Mouse (Mus musculus) heart, embryonic 14.5 days (tissue): Measurements from ENCODE around the gene Ikzf2. TPM values are rescaled to one million over a fixed set of nuclear protein-coding genes. Genes with fewer than 3 reads are reported as not detected.

ENCODE experiments used
- ATAC-seq: fragments of 200-750 bp; cut with Nextera tagmentation; 2 replicates; pipeline ENCODE4 v1.8.0; 2017; ENCODE audit warnings: low read depth, moderate TSS enrichment; ENCODE audit not compliant: insufficient number of reproducible peaks, insufficient read depth, low FRiP score
- H3K27ac ChIP-seq, 2 experiments: fragments of 200-500 bp in 1 of 2; fragments of 300-500 bp in 1 of 2; sonication (generic) in 1 of 2; replicated peaks in 1 of 2; 2 replicates each; pipeline ENCODE4 v1.5.1; 2012 to 2014; ENCODE audit warnings: low read depth in 2 of 2, low read length in 2 of 2, control low read depth in 1 of 2, mild to moderate bottlenecking in 1 of 2, mixed read lengths in 1 of 2; ENCODE audit not compliant: control insufficient read depth in 1 of 2, insufficient read depth in 1 of 2
- H3K27me3 ChIP-seq: fragments of 300-500 bp; sonication (generic); 2 replicates; pipeline ENCODE4 v1.6.1; 2014; ENCODE audit warnings: mild to moderate bottlenecking, low read length, control low read depth; ENCODE audit not compliant: control insufficient read depth, insufficient read depth
- H3K36me3 ChIP-seq: fragments of 300-500 bp; sonication (generic); 2 replicates; pipeline ENCODE4 v1.6.1; 2014; ENCODE audit warnings: mild to moderate bottlenecking, control low read depth, low read length, mixed read lengths; ENCODE audit not compliant: control insufficient read depth, insufficient read depth
- H3K4me1 ChIP-seq, 2 experiments: fragments of 200-500 bp in 1 of 2; fragments of 300-500 bp in 1 of 2; sonication (generic) in 1 of 2; 2 replicates each; pipeline ENCODE4 v1.6.1; 2012 to 2014; ENCODE audit warnings: low read length in 2 of 2, control low read depth in 1 of 2, mixed read lengths in 1 of 2; ENCODE audit not compliant: control insufficient read depth in 2 of 2, insufficient read depth in 2 of 2
- H3K4me2 ChIP-seq: fragments of 300-500 bp; sonication (generic); 2 replicates; pipeline ENCODE4 v1.6.1; 2014; ENCODE audit warnings: mild to moderate bottlenecking, low read length
- H3K4me3 ChIP-seq, 2 experiments: fragments of 200-500 bp in 1 of 2; fragments of 300-500 bp in 1 of 2; sonication (generic) in 1 of 2; 2 replicates each; pipeline ENCODE4 v1.5.1; 2012 to 2014; ENCODE audit warnings: low read length in 2 of 2, mild to moderate bottlenecking in 2 of 2, control low read depth in 1 of 2, low read depth in 1 of 2, moderate library complexity in 1 of 2; ENCODE audit not compliant: control insufficient read depth in 1 of 2, insufficient read depth in 1 of 2
- H3K9ac ChIP-seq: fragments of 300-500 bp; sonication (generic); 2 replicates; pipeline ENCODE4 v1.6.1; 2014; ENCODE audit warnings: mild to moderate bottlenecking, low read length
- H3K9me3 ChIP-seq: fragments of 300-500 bp; sonication (generic); 2 replicates; pipeline ENCODE4 v1.6.1; 2016; ENCODE audit warnings: low read length, control low read depth; ENCODE audit not compliant: control insufficient read depth
- WGBS: fragments of 180-500 bp; shearing (Covaris S2); extraction: QIAGEN DNeasy Blood & Tissue Kit; methylation state at CpG from one replicate; pipeline ENCODE4 v1.1.7; 2014; 5-methylcytosine and 5-hydroxymethylcytosine counted together
- polyA plus RNA-seq: library from polyadenylated mRNA; unstranded; fragments of >200 nt; fragmentation: Nextera tagmentation; extraction: Ambion mirVana; gene quantifications from 2 replicates; pipeline ENCODE4 v1.2.1, GENCODE M21; 2014

Gene Ikzf2
- polyA plus RNA-seq, 1 experiment from 2014 or later: 3.3 TPM

GRCm38 (mm10) chr1:69492013-69492412 is 195.0 kb downstream of the Ikzf2 start:
- ATAC-seq: no peak
- no peaks in the 10 kb centered on the region for H3K36me3 ChIP-seq
- H3K4me2 ChIP-seq: no peak overlapping the region
- no peak overlapping the region for H3K27ac ChIP-seq
- WGBS: 92% methylated on average over 4 of the region's 4 CpGs
- H3K9me3 ChIP-seq: no peaks in the 10 kb centered on the region
- H3K9ac ChIP-seq: no peak overlapping the region
- no peak overlapping the region for H3K4me3 ChIP-seq
- no peaks in the 10 kb centered on the region for H3K27me3 ChIP-seq
- H3K4me1 ChIP-seq: no peaks in the 10 kb centered on the region

- Histone ChIP-seq H3K9me3 (no peaks in the 10 kb centered on the region), H3K27me3 (no peaks in the 10 kb centered on the region), H3K4me2 (no peak overlapping the region), H3K36me3 (no peaks in the 10 kb centered on the region), H3K4me3 (no peak overlapping the region), H3K4me1 (no peaks in the 10 kb centered on the region), H3K9ac (no peak overlapping the region), H3K27ac (no peak overlapping the region)
- 85% methylated on average over 7 of the region's 7 CpGs for WGBS
- ATAC-seq: no peak
These were observed 198.0 kb downstream of the Ikzf2 start for GRCm38 (mm10) chr1:69489026-69489425.

GRCm38 (mm10) chr1:69488625-69489024 is 198.4 kb downstream of the Ikzf2 start:
- H3K36me3 ChIP-seq: no peaks in the 10 kb centered on the region
- H3K4me1 ChIP-seq: no peaks in the 10 kb centered on the region
- H3K4me2 ChIP-seq: no peak overlapping the region
- H3K4me3 ChIP-seq: no peak overlapping the region
- no peaks in the 10 kb centered on the region for H3K27me3 ChIP-seq
- no peak overlapping the region for H3K9ac ChIP-seq
- no peak for ATAC-seq
- 81% methylated on average over 6 of the region's 6 CpGs for WGBS
- no peaks in the 10 kb centered on the region for H3K9me3 ChIP-seq
- no peak overlapping the region for H3K27ac ChIP-seq

Other genes starting within 250 kb of the Ikzf2 start
- 0.22 and 0.62 TPM in 2 replicates for gene Spag16, start 139.7 kb upstream of the Ikzf2 start, polyA plus RNA-seq